Mouse (Mus musculus) cerebellum, adult 9-11 months (tissue): ENCODE data around the gene Hoxa9.

Experiments
- DNase-seq: peaks from one replicate; pipeline ENCODE4 v3.0.0; 2022

Hoxa9 gene

DNA sequence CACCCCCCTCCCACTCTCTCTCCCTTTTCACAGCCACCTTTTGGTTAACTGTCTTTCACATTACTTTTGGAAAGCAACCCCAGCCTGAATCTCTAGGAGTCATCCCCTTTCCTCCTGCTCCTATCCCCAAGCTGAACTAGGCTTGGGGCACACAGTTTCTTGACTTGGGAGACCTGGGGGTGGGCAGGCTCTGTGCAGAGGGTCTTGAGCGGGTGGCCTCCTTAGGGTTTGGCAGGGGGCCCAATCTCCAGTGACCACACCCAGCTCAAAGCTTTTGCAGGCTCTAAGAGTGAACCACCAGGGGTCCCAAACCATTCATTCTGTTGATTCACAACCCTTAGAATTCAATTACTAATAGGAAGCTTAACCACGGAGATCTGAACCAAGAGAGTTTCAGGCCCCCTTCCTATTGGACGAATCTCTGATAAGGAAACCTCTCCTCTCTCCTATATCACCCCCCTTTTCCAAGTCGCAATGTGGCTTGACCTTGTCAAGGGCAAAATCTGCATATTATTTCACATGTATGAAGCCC lies 12.0 kb upstream of the Hoxa9 start:
- no peak for DNase-seq

DNA sequence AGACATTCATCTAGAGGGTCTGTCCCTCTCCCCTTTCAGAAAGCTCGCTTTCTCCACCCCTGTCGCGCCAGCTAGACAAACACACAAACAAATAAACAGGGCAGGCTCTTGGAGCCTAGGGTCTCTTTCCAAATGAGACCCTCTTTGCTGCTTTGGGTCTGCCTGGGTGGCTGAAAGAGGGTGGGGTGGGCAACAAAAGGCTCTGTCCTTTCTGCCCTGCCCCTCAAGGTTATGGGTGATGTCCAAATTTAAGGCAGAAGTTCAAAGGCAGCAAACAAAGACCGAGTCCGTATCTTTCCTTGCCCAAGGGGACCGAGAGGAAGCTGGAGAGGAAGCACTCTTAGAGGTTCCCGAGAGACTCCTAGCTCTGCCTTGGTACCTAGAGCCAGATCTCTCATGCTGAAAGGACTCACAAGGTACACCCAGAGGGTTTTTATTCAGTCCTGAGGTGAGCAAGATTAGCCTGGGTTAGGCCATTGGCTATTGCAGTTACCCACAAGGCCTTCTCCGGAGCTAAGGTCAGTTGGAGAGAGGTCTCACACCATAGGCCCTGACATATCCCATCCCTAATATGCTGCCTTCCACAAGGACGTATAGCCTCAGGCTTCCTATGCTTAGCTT lies 10.2 kb upstream of the Hoxa9 start:
- DNase-seq: no peak

DNA sequence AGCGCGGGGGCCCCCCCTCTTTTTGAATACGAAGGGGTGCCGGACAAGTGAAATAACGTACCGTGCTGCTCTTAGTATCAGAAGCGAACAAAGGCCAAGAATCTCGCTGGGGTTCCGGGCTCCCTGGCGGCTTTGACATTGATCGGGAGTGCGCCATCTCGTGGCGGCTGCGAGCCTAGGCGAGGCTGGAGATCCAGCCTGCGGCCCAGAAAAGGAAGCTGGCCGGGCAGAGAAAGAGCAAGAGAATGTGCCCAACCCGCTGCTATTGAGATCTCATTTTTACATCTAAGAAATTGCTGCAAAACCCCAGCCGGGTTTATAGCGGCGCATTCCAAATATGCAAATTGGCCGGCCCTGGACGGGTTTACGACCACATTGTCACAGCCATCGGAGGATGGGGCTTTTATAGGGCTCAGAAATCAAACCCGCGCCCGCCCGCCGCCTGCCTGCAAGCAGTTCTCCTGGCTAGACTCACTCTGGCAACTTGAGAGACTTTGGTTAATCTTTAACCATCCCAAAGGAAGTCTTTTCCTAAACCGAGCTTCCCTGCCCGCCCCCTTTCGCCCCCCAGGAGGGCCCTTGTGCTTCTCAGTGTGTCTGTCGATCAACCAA lies 9.6 kb upstream of the Hoxa9 start, which contains the start of gene Hoxa10:
TSS of gene Hoxa10 (minus strand) at position 466 of the 612 bp plus-strand sequence.
- no peak for DNase-seq

GRCm38 (mm10) chr6:52239625-52240388 lies 8.9 kb upstream of the Hoxa9 start:
- no peak for DNase-seq

DNA sequence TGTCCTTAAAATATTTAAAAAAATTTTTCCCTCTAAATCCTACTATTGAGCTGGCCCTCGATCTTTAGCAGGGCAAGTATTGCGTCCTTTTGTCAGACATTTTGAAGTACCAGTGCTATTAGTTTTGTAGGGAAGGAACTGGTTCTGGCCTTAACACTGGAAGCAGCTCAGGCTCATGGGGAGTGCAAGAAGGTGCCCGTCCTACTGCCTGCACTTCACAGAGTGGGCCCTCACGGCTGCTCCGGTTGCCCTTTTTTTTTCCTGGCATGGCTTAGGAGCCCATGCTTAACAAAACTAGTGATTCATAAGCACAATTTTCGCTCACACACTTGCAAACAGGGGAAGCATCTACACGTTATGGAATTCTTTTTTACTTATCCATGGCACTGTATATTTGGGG lies 8.1 kb upstream of the Hoxa9 start:
- no peak for DNase-seq

- DNase-seq: no peak
These were observed 7.3 kb upstream of the Hoxa9 start for GRCm38 (mm10) chr6:52238155-52238545.

- DNase-seq: no peak
These were observed 6.7 kb upstream of the Hoxa9 start for GRCm38 (mm10) chr6:52237346-52238154.

DNA sequence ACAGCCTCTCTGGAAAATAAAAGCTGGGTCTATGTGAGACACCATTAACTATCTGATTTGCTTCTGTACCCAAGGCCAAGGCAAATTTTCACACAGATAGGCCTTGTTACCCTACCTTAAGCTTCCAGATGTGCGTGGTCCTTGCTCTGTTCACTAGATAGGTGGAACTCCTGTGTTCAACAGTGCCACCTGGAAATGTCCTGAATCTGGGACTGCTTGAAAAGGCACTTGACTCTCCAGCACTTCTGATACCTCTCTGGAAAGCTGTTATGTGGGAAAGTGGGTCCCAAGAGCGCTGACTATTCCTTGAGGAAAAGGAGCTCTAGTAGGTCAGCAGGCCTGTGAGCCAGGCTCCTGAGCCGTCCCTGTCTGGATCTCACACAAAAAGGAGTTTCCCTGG lies 5.9 kb upstream of the Hoxa9 start:
- DNase-seq: no peak

- DNase-seq: no peak
These were observed 5.0 kb upstream of the Hoxa9 start for GRCm38 (mm10) chr6:52235866-52236265.

DNA sequence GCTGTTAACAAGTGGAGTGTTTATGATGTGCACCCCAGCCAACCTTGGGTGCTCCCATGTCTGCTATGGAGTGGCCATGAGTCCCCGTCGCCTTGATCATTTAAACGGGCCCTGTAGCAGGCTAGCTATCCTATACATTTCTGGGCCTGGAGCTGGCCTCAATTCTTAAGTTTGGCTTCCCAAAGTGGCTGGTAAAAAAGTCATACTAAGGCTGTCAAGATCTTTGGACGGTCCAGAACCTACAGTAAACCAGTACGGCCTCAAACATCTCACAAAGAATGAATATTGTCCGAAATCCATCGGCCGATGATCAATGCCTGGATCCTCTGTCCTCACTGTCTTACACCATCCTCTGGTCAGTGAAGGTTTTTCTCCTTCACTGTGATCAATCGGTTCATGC lies 4.4 kb upstream of the Hoxa9 start:
- DNase-seq: no peak

GRCm38 (mm10) chr6:52234428-52235140 lies 3.7 kb upstream of the Hoxa9 start:
- DNase-seq: no peak

DNA sequence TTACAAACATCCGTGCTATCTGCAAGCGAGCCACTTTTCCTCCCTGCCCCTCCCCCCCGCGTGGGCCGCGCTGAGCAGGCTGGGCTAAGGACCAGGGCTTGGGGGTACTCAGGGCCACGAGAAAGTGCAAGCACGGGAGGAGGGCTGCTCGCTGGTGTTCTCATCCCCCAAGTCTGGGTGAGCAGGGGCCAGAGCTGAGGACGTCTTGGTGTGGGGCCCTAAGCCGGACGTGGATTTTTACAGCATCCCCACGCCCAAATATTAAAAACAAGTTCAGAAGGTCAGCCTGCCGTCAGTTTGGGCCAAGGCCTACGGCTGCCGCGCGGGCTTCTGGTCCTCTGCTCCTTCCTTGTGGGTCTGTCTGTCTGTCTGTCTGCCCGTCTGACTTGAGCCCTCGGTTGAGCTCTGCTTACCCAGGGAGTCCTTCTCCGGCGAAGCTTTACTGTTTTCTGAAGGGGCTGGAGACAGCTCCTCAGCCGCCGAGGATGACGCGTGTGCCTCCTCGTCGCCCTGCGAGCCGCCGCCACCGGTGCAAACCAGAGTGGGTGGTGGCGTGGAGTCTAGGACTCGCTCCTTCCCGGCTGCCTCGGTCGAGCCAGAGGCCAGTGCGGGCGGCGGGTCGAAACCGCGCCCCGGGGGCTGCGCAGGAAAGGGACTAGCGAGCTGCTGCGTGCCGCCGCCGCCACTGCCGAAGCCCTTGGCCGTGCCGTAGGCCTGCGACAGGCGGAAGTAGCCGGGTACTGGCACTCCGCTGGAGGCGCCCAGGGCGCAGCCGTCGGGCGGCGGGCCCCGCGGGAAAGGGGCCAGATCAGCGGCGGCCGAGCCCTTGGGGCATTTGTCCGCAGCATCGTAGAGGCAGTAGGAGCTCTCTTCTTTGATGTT lies 2.9 kb upstream of the Hoxa9 start:
- no peak for DNase-seq

GRCm38 (mm10) chr6:52232984-52233545 lies 2.2 kb upstream of the Hoxa9 start:
- DNase-seq: no peak

- DNase-seq: no peak
These were observed 1.7 kb upstream of the Hoxa9 start for GRCm38 (mm10) chr6:52232568-52232965.

DNA sequence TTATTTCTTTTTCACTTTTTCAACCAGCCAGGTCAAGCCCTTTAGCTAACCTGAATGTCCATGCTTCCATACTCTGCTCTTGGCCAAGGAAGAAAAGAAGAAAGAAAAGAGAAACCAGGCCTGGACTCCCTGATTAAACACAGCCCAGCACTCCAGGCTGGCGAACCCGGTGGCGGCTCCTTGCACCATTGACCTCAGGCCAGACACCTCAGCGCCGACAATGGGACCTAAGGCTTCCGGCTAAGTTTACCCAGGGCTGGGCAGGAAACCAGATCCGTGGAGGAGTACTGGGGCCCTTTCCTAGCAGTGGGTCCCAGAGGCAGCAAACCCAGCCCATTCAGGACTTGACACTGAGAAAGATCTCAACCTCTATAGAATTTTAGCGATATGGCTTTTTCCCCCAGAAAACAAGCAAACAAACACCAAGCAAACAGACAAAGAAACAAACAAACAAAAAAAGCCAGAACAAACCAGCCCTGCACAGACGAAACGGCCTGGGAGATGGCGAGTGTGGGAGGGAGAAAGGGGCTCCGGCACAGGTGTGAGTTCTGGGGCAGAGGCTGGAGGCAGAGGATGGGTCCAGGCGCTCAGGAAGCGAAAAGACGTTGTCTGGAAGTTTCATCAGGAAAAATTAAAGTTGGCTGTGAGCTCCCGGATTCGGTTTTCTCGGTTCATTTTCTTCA lies 1.1 kb upstream of the Hoxa9 start:
- DNase-seq: no peak

DNA sequence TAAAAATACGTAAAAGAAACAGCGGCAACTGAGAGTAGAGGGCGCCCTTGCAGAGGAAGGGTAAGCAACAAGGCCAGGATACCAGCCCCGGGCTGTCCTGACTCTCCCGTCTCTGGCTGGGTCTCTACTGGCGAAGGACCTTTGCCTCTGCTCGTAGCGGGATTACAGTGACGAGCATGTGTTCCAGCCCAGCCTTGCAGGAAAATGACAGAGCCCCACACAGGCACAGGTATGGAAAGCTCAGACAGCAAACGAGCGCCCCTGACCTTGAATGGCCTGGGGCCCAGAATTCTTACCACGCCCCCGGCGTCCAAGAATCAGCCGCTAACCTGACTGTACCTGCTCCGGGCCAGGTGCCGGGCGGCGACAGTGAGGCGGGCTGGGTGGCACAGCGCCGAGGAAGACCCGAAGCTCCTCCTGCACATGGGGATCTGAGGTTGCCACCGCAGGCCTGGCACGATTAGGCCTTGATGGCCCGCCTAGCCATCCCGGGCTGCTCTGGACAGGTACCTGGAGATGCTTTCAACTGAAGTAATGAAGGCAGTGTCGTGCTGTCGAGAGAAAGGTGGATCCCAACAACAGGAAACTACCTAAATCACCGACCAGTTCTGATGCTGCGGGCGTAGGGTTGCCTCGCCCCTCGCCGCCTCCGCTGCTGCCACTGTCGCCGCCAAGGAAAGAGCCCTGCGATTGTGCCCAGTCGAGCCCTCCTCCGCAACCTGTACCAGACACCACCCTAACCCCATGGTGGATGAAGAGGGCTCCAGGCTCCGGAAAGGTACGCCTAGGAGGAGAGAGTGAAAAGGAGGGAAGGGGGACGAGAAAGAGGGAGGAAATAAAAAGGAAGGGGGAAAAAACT lies 1.1 kb downstream of the Hoxa9 start:
- DNase-seq: no peak

GRCm38 (mm10) chr6:52228475-52229465 lies 2.1 kb downstream of the Hoxa9 start:
- no peak for DNase-seq
